Mouse (Mus musculus): ENCODE results near the gene Kcnk15. TPM values are rescaled to one million over a fixed set of nuclear protein-coding genes. Genes with fewer than 3 reads are reported as not detected.
A peak's percentile ranks its signal among the peaks of the same experiment; 100 is the strongest.

Kcnk15 gene
- polyA plus RNA-seq, 1 experiment from 2014 or later = not detected

GRCm38 (mm10) chr2:163839519-163839918 is 13.9 kb upstream of the Kcnk15 start:
- H3K36me3 ChIP-seq (replicated peaks; ENCODE audit: insufficient read depth, low read length) = no peaks in the 10 kb centered on the region
- H3K9ac ChIP-seq (replicated peaks) = no peak overlapping the region
- ATAC-seq (peak; percentile 86), DNase-seq (peak; percentile 83)
- WGBS (ENCODE audit: insufficient replicate concordance) = 47% methylated on average over 6 of the region's 6 CpGs
- H3K4me3 ChIP-seq (ENCODE audit: low read depth, low read length) = no peak overlapping the region
- no peaks in the 10 kb centered on the region for H3K27me3 ChIP-seq (ENCODE audit: insufficient read depth, low read length)
- H3K9me3 ChIP-seq (ENCODE audit: low read length) = no peaks in the 10 kb centered on the region
- H3K4me2 ChIP-seq (ENCODE audit: low read depth, low read length) = no peak overlapping the region
- TF ChIP-seq CTCF (IDR thresholded peaks at IDR 0.05; ENCODE audit: low read depth) = no peak
- no peak for TF ChIP-seq EP300 (IDR thresholded peaks at IDR 0.05; ENCODE audit: low read depth)
- H3K27ac ChIP-seq (ENCODE audit: low read depth) = no peak overlapping the region
- no peaks in the 10 kb centered on the region for H3K4me1 ChIP-seq (ENCODE audit: insufficient read depth)

GRCm38 (mm10) chr2:163842043-163842442 is 11.4 kb upstream of the Kcnk15 start:
- no peaks in the 10 kb centered on the region for H3K27me3 ChIP-seq (ENCODE audit: insufficient read depth, low read length)

GRCm38 (mm10) chr2:163857233-163857632 is 3.8 kb downstream of the Kcnk15 start:
- no peak overlapping the region for H3K4me2 ChIP-seq (ENCODE audit: low read depth, low read length)
- peaks cover 55% of the 10 kb centered on the region for H3K27me3 ChIP-seq (ENCODE audit: insufficient read depth, low read length)
- no peak overlapping the region for H3K4me3 ChIP-seq (ENCODE audit: low read depth, low read length)
- WGBS (ENCODE audit: insufficient replicate concordance) = 73% methylated on average over 6 of the region's 6 CpGs
- no peak overlapping the region for H3K27ac ChIP-seq (ENCODE audit: low read depth)
- no peak for TF ChIP-seq CTCF (IDR thresholded peaks at IDR 0.05; ENCODE audit: low read depth)
- TF ChIP-seq EP300 (IDR thresholded peaks at IDR 0.05; ENCODE audit: low read depth) = no peak
- H3K9me3 ChIP-seq (ENCODE audit: low read length) = no peaks in the 10 kb centered on the region
- ATAC-seq (no peak), DNase-seq (no peak)
- H3K4me1 ChIP-seq (ENCODE audit: insufficient read depth) = no peaks in the 10 kb centered on the region
- H3K36me3 ChIP-seq (replicated peaks; ENCODE audit: insufficient read depth, low read length) = no peaks in the 10 kb centered on the region
- no peak overlapping the region for H3K9ac ChIP-seq (replicated peaks)

More at GRCm38 (mm10) chr2:163842043-163842442, 11.4 kb upstream of the Kcnk15 start:
- no peak overlapping the region for H3K4me2 ChIP-seq (ENCODE audit: low read depth, low read length)
- no peak for DNase-seq
- no peak overlapping the region for H3K9ac ChIP-seq (replicated peaks)
- WGBS (ENCODE audit: insufficient replicate concordance) = 63% methylated on average over 4 of the region's 4 CpGs
- H3K27ac ChIP-seq (ENCODE audit: low read depth) = no peak overlapping the region
- no peaks in the 10 kb centered on the region for H3K9me3 ChIP-seq (ENCODE audit: low read length)
- H3K4me3 ChIP-seq (ENCODE audit: low read depth, low read length) = no peak overlapping the region
- H3K4me1 ChIP-seq (ENCODE audit: insufficient read depth) = no peaks in the 10 kb centered on the region
- ATAC-seq = no peak
- no peaks in the 10 kb centered on the region for H3K36me3 ChIP-seq (replicated peaks; ENCODE audit: insufficient read depth, low read length)
- no peak for TF ChIP-seq EP300 (IDR thresholded peaks at IDR 0.05; ENCODE audit: low read depth)
- no peak for TF ChIP-seq CTCF (IDR thresholded peaks at IDR 0.05; ENCODE audit: low read depth)

- no peak for ATAC-seq
- Histone ChIP-seq H3K4me2 (ENCODE audit: low read depth, low read length) (no peak overlapping the region), H3K4me1 (ENCODE audit: insufficient read depth) (no peaks in the 10 kb centered on the region), H3K27me3 (ENCODE audit: insufficient read depth, low read length) (peaks cover 49% of the 10 kb centered on the region), H3K9me3 (ENCODE audit: low read length) (no peaks in the 10 kb centered on the region), H3K4me3 (ENCODE audit: low read depth, low read length) (no peak overlapping the region), H3K27ac (ENCODE audit: low read depth) (no peak overlapping the region), H3K36me3 (replicated peaks; ENCODE audit: insufficient read depth, low read length) (no peaks in the 10 kb centered on the region), H3K9ac (replicated peaks) (no peak overlapping the region)
- 14% methylated on average over 45 of the region's 50 CpGs for WGBS (ENCODE audit: insufficient replicate concordance)
- DNase-seq = peak; percentile 53
- TF ChIP-seq CTCF (IDR thresholded peaks at IDR 0.05; ENCODE audit: low read depth) (peak; percentile 79), EP300 (IDR thresholded peaks at IDR 0.05; ENCODE audit: low read depth) (no peak)
These were observed 5.0 kb downstream of the Kcnk15 start for GRCm38 (mm10) chr2:163858254-163858947.

GRCm38 (mm10) chr2:163865311-163865710 is 11.9 kb downstream of the Kcnk15 start:
- Histone ChIP-seq H3K9me3 (ENCODE audit: low read length) (no peaks in the 10 kb centered on the region), H3K36me3 (replicated peaks; ENCODE audit: insufficient read depth, low read length) (no peaks in the 10 kb centered on the region), H3K4me1 (ENCODE audit: insufficient read depth) (no peaks in the 10 kb centered on the region), H3K9ac (replicated peaks) (no peak overlapping the region), H3K27ac (ENCODE audit: low read depth) (no peak overlapping the region), H3K4me3 (ENCODE audit: low read depth, low read length) (no peak overlapping the region), H3K4me2 (ENCODE audit: low read depth, low read length) (no peak overlapping the region), H3K27me3 (ENCODE audit: insufficient read depth, low read length) (no peaks in the 10 kb centered on the region)
- no peak for TF ChIP-seq CTCF (IDR thresholded peaks at IDR 0.05; ENCODE audit: low read depth)
- no peak for TF ChIP-seq EP300 (IDR thresholded peaks at IDR 0.05; ENCODE audit: low read depth)
- WGBS (ENCODE audit: insufficient replicate concordance) = 81% methylated on average over 5 of the region's 5 CpGs
- ATAC-seq (no peak), DNase-seq (no peak)

- no peak overlapping the region for H3K9ac ChIP-seq (replicated peaks)
- no peak overlapping the region for H3K27ac ChIP-seq (ENCODE audit: low read depth)
- H3K4me3 ChIP-seq (ENCODE audit: low read depth, low read length) = no peak overlapping the region
- DNase-seq (no peak), ATAC-seq (no peak)
- H3K27me3 ChIP-seq (ENCODE audit: insufficient read depth, low read length) = no peaks in the 10 kb centered on the region
- H3K4me1 ChIP-seq (ENCODE audit: insufficient read depth) = no peaks in the 10 kb centered on the region
- H3K9me3 ChIP-seq (ENCODE audit: low read length) = no peaks in the 10 kb centered on the region
- no peak overlapping the region for H3K4me2 ChIP-seq (ENCODE audit: low read depth, low read length)
- 79% methylated on average over 9 of the region's 9 CpGs for WGBS (ENCODE audit: insufficient replicate concordance)
- no peaks in the 10 kb centered on the region for H3K36me3 ChIP-seq (replicated peaks; ENCODE audit: insufficient read depth, low read length)
- no peak for TF ChIP-seq EP300 (IDR thresholded peaks at IDR 0.05; ENCODE audit: low read depth)
- no peak for TF ChIP-seq CTCF (IDR thresholded peaks at IDR 0.05; ENCODE audit: low read depth)
These were observed 12.6 kb downstream of the Kcnk15 start for GRCm38 (mm10) chr2:163866061-163866460.
